Mouse (Mus musculus): Measurements from ENCODE around the gene Efna5. TPM values are rescaled to one million over a fixed set of nuclear protein-coding genes. Genes with fewer than 3 reads are reported as not detected.

The Efna5 gene
- total RNA-seq, 2 experiments from 2014 or later, result 6.7 to 8.5 TPM

DNA sequence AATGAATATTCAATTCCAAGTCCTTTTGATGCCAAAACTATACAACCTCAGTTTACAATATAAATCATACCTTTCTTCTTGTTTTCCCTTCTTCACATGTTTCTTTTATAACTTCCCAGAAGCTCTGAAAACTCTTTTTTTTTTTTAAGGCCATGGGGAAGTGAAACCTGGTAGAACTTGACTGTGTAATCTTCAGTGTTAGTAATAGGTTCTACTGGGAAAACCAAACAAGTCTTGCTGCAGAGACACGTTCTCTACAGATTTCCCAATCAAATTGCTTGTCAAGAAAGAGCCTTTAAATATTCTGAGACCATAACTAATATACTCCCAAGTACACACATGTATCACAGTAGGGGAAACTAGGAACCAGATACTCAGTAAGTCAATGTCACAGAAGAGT, 253.6 kb downstream of the Efna5 start:
- no peak overlapping the region for H3K27ac ChIP-seq
- no peak for DNase-seq (ENCODE audit: low spot score in 2 of 2)
- no peak for TF ChIP-seq CTCF (conservative IDR thresholded peaks at IDR 0.05)
- H3K4me3 ChIP-seq, result no peak overlapping the region

DNA sequence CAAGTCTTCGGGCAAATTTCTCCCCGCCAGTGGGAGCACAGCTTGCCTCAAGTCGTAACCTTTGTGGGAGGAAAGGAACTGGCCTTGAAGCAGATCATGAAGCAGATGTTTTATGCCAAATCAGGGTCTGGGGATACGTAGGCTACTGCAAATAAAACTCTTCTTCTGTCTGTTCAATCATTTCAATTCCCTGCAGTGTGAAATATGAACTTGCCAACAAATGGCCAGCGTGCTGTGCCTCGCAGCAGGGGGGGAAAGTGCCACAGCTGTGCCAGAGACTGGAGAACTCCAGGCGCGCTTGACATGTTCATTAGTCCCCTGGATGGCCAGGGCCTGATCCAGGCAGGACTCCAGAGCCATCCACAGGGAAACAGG, 255.5 kb downstream of the Efna5 start:
- no peak overlapping the region for H3K27ac ChIP-seq
- H3K4me3 ChIP-seq, result no peak overlapping the region
- no peak for DNase-seq (ENCODE audit: low spot score in 2 of 2)
- no peak for TF ChIP-seq CTCF (conservative IDR thresholded peaks at IDR 0.05)

DNA sequence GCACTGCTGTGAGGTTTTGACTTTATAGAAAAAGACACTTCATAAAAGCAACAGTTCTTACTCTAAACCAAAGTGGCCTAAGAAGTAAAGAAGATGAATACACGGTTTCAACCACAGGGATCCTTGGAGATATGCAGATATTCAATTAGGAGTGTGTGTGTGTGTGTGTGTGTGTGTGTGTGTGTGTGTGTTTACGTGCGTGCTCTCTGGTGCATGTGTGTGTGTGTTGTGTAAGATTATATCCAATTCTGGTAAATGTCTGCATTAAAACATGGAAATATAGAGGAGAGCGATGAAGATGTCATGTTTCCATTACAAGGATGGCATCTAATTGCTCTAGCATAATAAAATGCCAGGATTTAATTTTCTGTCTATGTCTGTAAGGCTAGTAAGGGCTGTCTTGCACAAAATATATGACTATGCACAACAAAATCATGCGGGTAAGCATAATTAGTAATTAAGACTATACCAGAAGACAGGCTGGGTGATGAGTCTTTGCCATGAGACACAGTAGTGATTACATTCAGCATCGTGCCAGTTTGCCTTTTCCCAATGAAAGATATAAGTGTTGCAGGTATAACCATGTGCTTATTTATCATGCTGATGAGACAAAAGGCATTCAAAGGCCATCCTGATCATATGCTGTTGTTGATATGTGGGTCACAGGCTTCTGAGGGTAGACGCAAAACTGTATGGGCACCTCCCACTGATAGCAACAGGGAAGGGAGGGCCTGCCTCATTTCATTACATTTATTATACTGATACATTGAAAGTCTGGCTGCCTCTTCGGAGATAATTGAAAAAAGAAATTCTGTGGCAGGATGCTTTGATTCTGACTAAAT, 256.1 kb downstream of the Efna5 start:
- Histone ChIP-seq H3K27ac (no peak overlapping the region), H3K4me3 (no peak overlapping the region)
- no peak for DNase-seq (ENCODE audit: low spot score in 2 of 2)
- TF ChIP-seq CTCF (conservative IDR thresholded peaks at IDR 0.05), result no peak

GRCm38 (mm10) chr17:62623224-62623623, 257.9 kb downstream of the Efna5 start:
- no peak for TF ChIP-seq CTCF (conservative IDR thresholded peaks at IDR 0.05)
- DNase-seq (ENCODE audit: low spot score in 2 of 2), result no peak
- H3K4me3 ChIP-seq, result no peak overlapping the region
- H3K27ac ChIP-seq, result no peak overlapping the region

DNA sequence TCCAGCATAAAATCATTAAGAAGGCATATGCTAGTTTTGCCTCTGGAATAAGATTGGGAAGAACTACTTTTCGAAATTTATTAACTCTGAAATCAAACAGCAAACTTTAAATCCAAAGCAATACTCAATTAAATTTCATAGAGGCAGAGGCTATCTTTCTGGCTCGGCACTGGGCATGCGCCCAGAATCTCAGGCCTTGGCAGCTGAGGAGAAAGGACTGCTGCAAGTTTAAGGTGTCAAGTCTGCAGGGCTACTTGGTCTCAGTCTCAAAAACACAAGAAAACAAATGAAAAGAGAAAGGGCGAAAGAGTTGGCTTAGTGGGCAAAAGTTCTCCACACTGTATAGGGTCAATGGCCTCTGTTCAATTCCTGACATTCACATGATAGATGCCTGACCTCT, 258.6 kb downstream of the Efna5 start:
- no peak for DNase-seq (ENCODE audit: low spot score in 2 of 2)
- Histone ChIP-seq H3K4me3 (no peak overlapping the region), H3K27ac (no peak overlapping the region)
- TF ChIP-seq CTCF (conservative IDR thresholded peaks at IDR 0.05), result no peak

DNA sequence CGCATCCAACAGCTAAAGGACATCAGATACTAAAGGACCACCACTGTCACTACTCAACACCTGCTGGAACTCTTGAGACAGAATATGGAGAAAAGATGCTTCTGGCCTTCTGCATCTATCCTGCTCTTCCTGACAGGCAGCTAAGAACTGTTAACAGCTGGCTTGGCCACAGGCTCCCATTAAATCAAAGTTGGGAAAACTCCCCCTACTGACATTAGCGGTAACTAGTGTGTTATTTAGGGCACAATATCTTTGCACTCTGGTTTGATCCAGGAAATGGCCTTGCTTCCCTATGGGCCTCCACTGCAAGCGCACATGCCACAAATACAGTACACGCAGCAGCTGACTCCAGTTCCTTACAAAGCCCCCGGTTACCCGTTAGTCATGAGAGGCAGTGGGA, 266.0 kb downstream of the Efna5 start:
- DNase-seq (ENCODE audit: low spot score in 2 of 2), result no peak
- Histone ChIP-seq H3K4me3 (no peak overlapping the region), H3K27ac (no peak overlapping the region)
- no peak for TF ChIP-seq CTCF (conservative IDR thresholded peaks at IDR 0.05)

GRCm38 (mm10) chr17:62614708-62615107, 266.4 kb downstream of the Efna5 start:
- Histone ChIP-seq H3K27ac (no peak overlapping the region), H3K4me3 (no peak overlapping the region)
- no peak for DNase-seq (ENCODE audit: low spot score in 2 of 2)
- TF ChIP-seq CTCF (conservative IDR thresholded peaks at IDR 0.05), result no peak

DNA sequence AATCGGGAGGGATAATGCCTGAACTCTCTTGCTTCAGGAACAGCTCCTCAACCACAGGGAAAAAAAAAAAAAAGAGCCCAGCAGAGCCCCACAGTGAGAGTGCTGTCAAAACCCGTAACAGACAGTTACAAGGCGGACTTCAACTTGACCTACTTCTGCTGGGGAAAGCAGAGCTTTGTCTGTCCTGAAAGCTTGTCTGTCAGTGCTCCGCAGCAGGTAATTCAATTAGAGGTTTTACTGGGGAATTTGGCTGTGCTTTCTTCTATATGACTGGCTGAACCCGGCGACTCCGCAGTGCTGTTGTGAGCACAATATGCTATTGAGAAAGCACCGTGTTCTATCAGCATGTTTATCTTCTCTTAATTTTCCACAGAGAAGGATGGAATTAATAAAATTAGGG, 266.9 kb downstream of the Efna5 start:
- H3K4me3 ChIP-seq, result no peak overlapping the region
- DNase-seq (ENCODE audit: low spot score in 2 of 2), result no peak
- TF ChIP-seq CTCF (conservative IDR thresholded peaks at IDR 0.05), result no peak
- no peak overlapping the region for H3K27ac ChIP-seq

DNA sequence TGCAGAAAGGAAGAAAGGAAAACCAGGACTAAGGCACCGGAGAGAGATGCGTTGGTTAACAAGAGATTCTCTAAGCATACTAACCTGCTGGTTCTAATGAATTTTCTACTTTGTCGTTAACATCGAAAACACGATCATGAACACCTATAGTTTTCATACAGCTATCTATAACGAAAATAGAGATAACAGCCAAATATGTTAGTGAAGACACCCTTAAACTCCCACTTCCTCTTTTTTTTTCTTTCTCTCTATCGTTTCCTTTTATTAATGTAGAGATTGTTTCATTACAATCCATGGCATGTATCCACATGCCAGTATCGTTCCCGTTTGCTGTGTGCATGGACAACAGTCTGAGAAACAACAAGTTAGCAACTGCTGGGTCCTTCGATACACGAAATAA, 267.9 kb downstream of the Efna5 start:
- DNase-seq (ENCODE audit: low spot score in 2 of 2), result no peak
- no peak for TF ChIP-seq CTCF (conservative IDR thresholded peaks at IDR 0.05)
- Histone ChIP-seq H3K27ac (no peak overlapping the region), H3K4me3 (no peak overlapping the region)

DNA sequence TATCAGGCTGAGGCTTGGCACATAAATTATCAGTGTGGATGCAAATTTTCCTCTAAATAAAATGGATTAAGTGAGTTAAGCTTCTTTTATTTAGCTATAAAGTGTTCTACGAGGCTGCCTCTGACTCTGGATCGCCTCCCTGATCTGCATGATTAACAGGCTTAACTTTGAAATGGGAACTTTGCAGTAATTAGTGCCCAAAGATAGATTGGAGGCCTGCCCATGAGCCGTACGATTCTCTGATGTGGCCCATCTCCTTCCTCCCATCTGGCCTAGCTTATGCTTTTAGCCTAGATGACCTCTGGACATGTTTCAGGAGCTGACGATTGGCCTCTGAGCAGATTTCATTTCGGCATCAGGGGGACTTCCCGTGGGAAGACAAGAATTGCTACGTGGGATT, 273.0 kb downstream of the Efna5 start:
- no peak for TF ChIP-seq CTCF (conservative IDR thresholded peaks at IDR 0.05)
- Histone ChIP-seq H3K4me3 (no peak overlapping the region), H3K27ac (no peak overlapping the region)
- DNase-seq (ENCODE audit: low spot score in 2 of 2), result no peak

DNA sequence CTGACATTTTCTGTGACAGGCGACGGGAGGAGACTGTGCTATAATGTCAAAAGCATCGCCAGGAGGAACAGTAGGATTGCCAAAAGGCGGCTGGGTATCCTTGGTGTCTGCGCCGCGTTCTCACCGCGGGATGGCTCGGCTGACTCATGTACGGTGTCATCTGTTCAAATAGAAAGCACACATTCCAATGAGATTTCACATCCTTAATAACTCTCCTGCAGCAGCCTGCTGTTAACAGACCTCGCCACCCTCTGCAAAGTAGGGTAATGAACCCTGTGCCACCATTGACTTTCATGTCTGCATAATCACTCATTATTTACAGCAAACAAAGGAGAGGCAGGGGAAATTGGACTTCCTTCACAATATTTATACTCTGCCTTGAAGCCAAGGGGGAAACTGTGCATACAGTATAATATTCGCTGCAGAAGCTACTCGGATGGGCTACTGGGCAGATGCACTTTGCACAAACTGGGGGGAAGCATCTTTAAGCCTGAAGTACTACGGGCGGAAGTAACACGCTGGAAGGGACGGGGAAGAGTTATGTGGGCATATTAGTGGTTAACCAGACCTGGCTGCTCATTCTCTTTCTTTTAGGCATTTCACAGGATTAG, 273.7 kb downstream of the Efna5 start:
- Histone ChIP-seq H3K27ac (peak overlapping the region; percentile 55), H3K4me3 (peak overlapping the region; percentile 34; the same call in 1 of the 2 replicates)
- DNase-seq (ENCODE audit: low spot score in 2 of 2), result peak; percentile 34 to 44
- no peak for TF ChIP-seq CTCF (conservative IDR thresholded peaks at IDR 0.05)

- no peak overlapping the region for H3K27ac ChIP-seq
- no peak overlapping the region for H3K4me3 ChIP-seq
- no peak for TF ChIP-seq CTCF (conservative IDR thresholded peaks at IDR 0.05)
- no peak for DNase-seq (ENCODE audit: low spot score in 2 of 2)
Observed at GRCm38 (mm10) chr17:62606681-62607080, 274.4 kb downstream of the Efna5 start.

- no peak overlapping the region for H3K4me3 ChIP-seq
- H3K27ac ChIP-seq, result no peak overlapping the region
- no peak for TF ChIP-seq CTCF (conservative IDR thresholded peaks at IDR 0.05)
- DNase-seq (ENCODE audit: low spot score in 2 of 2), result no peak
Observed at GRCm38 (mm10) chr17:62604309-62604708, 276.8 kb downstream of the Efna5 start.

DNA sequence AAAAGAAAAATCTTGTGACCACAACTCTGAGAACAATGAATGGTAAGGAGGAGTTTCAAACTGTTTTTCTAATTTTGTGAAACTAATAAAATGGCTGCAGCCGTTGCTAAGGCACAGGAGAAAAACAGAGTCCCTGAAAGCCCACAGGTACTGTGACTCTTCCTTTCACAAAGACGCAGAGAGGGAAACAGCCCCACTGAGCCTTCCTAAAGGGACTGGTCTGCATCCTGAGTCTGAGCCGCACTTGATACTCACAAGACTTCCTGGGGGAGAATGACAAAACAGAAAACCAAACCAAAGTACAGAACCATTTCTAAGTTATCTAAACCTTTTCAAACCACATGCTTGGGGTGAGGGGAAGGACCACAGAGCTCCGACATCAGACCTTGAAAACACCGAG, 277.5 kb downstream of the Efna5 start:
- no peak overlapping the region for H3K4me3 ChIP-seq

More for the DNA sequence above, 277.5 kb downstream of the Efna5 start:
- no peak overlapping the region for H3K27ac ChIP-seq
- no peak for TF ChIP-seq CTCF (conservative IDR thresholded peaks at IDR 0.05)
- no peak for DNase-seq (ENCODE audit: low spot score in 2 of 2)
